ENCODE assay signal across 22 mouse cellular contexts in the genomic region with DNA sequence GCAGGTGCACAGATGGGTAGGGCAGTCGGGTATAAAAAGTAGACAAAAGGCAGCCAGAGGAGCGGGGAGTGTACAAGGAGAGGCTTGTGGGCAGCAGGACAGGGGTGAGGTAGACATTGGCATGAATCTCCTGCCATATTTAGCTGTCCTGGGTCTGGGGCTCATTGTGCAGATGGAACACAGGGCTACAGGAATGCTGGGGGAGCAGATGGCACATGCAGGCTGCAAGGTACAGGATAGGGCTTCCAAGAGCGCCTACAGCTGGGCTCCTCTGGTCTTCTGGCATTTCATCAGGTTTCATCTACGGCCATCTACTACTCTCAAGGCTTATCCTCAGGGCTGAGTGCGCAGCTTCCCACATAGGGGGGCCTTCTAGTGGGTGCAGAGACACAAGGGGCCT. TPM values are rescaled to one million over a fixed set of nuclear protein-coding genes. Genes with fewer than 3 reads are reported as not detected.
DNase-seq lines count a peak whose midpoint lies in the region; ATAC-seq and TF ChIP-seq lines count a peak whose summit lies in the region.
"Had no signal": no experiment of that assay in that cellular context is flagged by ENCODE, and none has a peak within 500 bp of the region (broad histone marks: within the 10 kb centered on the region; RNA-seq: fewer than 3 reads in every experiment).

No protein-coding gene starts in this region.

- TF ChIP-seq CTCF in hindbrain, postnatal 0 days (IDR thresholded peaks at IDR 0.05; ENCODE audit: low read depth) = no peak

- no peaks in the 10 kb centered on the region for H3K9me3 ChIP-seq in hindbrain, postnatal 0 days (ENCODE audit: low read length)
- no peaks in the 10 kb centered on the region for H3K9me3 ChIP-seq in hindbrain, embryonic 14.5 days (ENCODE audit: control insufficient read depth, low read length)
- H3K9me3 ChIP-seq: embryonic facial prominence, embryonic 15.5 days; forebrain, embryonic 10.5 days; megakaryocyte, embryonic 14.5 days; neural tube, embryonic 15.5 days had no signal

- H3K4me2 ChIP-seq in hindbrain, postnatal 0 days (ENCODE audit: low read depth, low read length) = no peak overlapping the region
- no peak overlapping the region for H3K4me2 ChIP-seq in hindbrain, embryonic 14.5 days (replicated peaks)
- H3K4me2 ChIP-seq: embryonic facial prominence, embryonic 15.5 days; neural tube, embryonic 15.5 days had no signal

- peak; percentile 35 for DNase-seq in hindbrain, postnatal 0 days (ENCODE audit: low spot score)
- DNase-seq in hindbrain, embryonic 14.5 days (ENCODE audit: low spot score) = no peak
- DNase-seq in brain, adult 2 months (ENCODE audit: low read depth, low spot score) = peak; percentile 91
- DNase-seq in cerebellum, adult 11 months = peak; percentile 61
- DNase-seq in cerebellum, postnatal 14 days = peak; percentile 57 to 64
- no peak for DNase-seq in thymus, postnatal 4 days
- DNase-seq in retina, embryonic 14.5 days (ENCODE audit: low spot score) = no peak
- DNase-seq: adrenal gland, postnatal 14 days; embryo, embryonic 11 days; liver; liver, postnatal 0 days; lung, postnatal 14 days; retina, postnatal 1 day had no signal

- H3K27me3 ChIP-seq in hindbrain, postnatal 0 days (ENCODE audit: insufficient read depth, low read length) = no peaks in the 10 kb centered on the region
- H3K27me3 ChIP-seq in hindbrain, embryonic 14.5 days (ENCODE audit: control insufficient read depth, insufficient read depth, low read length) = no peaks in the 10 kb centered on the region
- H3K27me3 ChIP-seq: neural tube, embryonic 15.5 days had no signal

- no peaks in the 10 kb centered on the region for H3K36me3 ChIP-seq in hindbrain, postnatal 0 days (ENCODE audit: insufficient read depth, low read length)
- H3K36me3 ChIP-seq in hindbrain, embryonic 14.5 days (replicated peaks; ENCODE audit: control insufficient read depth, insufficient read depth) = no peaks in the 10 kb centered on the region
- H3K36me3 ChIP-seq: embryonic facial prominence, embryonic 15.5 days; forebrain, embryonic 10.5 days; neural tube, embryonic 15.5 days had no signal

- 49% methylated on average over 5 of the region's 5 CpGs for WGBS in hindbrain, postnatal 0 days
- 71% methylated on average over 5 of the region's 5 CpGs for WGBS in hindbrain, embryonic 14.5 days

- no peak overlapping the region for H3K27ac ChIP-seq in hindbrain, postnatal 0 days
- no peak overlapping the region for H3K27ac ChIP-seq in hindbrain, embryonic 14.5 days
- H3K27ac ChIP-seq: embryonic facial prominence, embryonic 15.5 days; forebrain, embryonic 10.5 days; neural tube, embryonic 15.5 days had no signal

- ATAC-seq in hindbrain, postnatal 0 days = peak; percentile 39; the same call in 1 of the 2 replicates
- no peak for ATAC-seq in hindbrain, embryonic 14.5 days (ENCODE audit: low FRiP score)
- ATAC-seq: intestine, embryonic 16.5 days; liver, postnatal 0 days had no signal

- no peak overlapping the region for H3K4me3 ChIP-seq in hindbrain, postnatal 0 days (ENCODE audit: low read length)
- no peak overlapping the region for H3K4me3 ChIP-seq in hindbrain, embryonic 14.5 days (replicated peaks; ENCODE audit: low read length)
- H3K4me3 ChIP-seq: embryonic facial prominence, embryonic 15.5 days; forebrain, embryonic 10.5 days; megakaryocyte, embryonic 14.5 days; neural tube, embryonic 15.5 days had no signal

- no peak overlapping the region for H3K9ac ChIP-seq in hindbrain, postnatal 0 days (replicated peaks; ENCODE audit: low read length)
- H3K9ac ChIP-seq in hindbrain, embryonic 14.5 days = no peak overlapping the region
- H3K9ac ChIP-seq: embryonic facial prominence, embryonic 15.5 days; liver, postnatal 0 days; neural tube, embryonic 15.5 days had no signal

- H3K4me1 ChIP-seq in hindbrain, postnatal 0 days (ENCODE audit: insufficient read depth, low read length) = peaks cover 2% of the 10 kb centered on the region; the same call in 1 of the 2 replicates
- no peaks in the 10 kb centered on the region for H3K4me1 ChIP-seq in hindbrain, embryonic 14.5 days (replicated peaks; ENCODE audit: control insufficient read depth, insufficient read depth, low read length)
- H3K4me1 ChIP-seq: megakaryocyte, embryonic 14.5 days had no signal

RNA-seq across cellular contexts. Expression of a gene that starts 29.9 kb away (rescaled TPM):
- total RNA-seq in hindbrain, postnatal 0 days (2014; rRNA removed) = 8.7 and 9.9 TPM in 2 replicates
- 4.4 and 5.3 TPM in 2 replicates for polyA plus RNA-seq in hindbrain, postnatal 0 days (2015; fragmentation: Nextera tagmentation; extraction: Ambion mirVana)
- 9.1 and 10.0 TPM in 2 replicates for polyA plus RNA-seq in hindbrain, embryonic 14.5 days (2014; fragmentation: Nextera tagmentation; extraction: Ambion mirVana)
- total RNA-seq: hematopoietic stem cell, adult 5-6 weeks; monocyte, adult 5-6 weeks had no signal

RNA-seq across cellular contexts. Expression of a gene that starts 33.2 kb away (rescaled TPM):
- total RNA-seq in hindbrain, postnatal 0 days (2014; rRNA removed) = 7.1 and 8.5 TPM in 2 replicates
- polyA plus RNA-seq in hindbrain, postnatal 0 days (2015; fragmentation: Nextera tagmentation; extraction: Ambion mirVana) = 9.6 and 10.3 TPM in 2 replicates
- 7.9 and 9.4 TPM in 2 replicates for polyA plus RNA-seq in hindbrain, embryonic 14.5 days (2014; fragmentation: Nextera tagmentation; extraction: Ambion mirVana)
- total RNA-seq: hematopoietic stem cell, adult 5-6 weeks; monocyte, adult 5-6 weeks had no signal
- polyA plus RNA-seq: C2C12; liver, postnatal 0 days had no signal

RNA-seq across cellular contexts. Expression of a gene that starts 37.1 kb away (rescaled TPM):
- total RNA-seq in hindbrain, postnatal 0 days (2014; rRNA removed) = not detected in 2 replicates
- 0.19 and 0.30 TPM in 2 replicates for polyA plus RNA-seq in hindbrain, postnatal 0 days (2015; fragmentation: Nextera tagmentation; extraction: Ambion mirVana)
- polyA plus RNA-seq in hindbrain, embryonic 14.5 days (2014; fragmentation: Nextera tagmentation; extraction: Ambion mirVana) = 0.32 TPM in 1 of 2 replicates, not detected in the other
- total RNA-seq: adrenal gland, postnatal 14 days; hematopoietic stem cell, adult 5-6 weeks; monocyte, adult 5-6 weeks had no signal
- polyA plus RNA-seq: forebrain, embryonic 10.5 days; liver, postnatal 0 days; urinary bladder, adult 2 months had no signal

RNA-seq across cellular contexts. Expression of a gene that starts 56.0 kb away (rescaled TPM):
- total RNA-seq in hindbrain, postnatal 0 days (2014; rRNA removed) = 14.0 and 16.5 TPM in 2 replicates
- polyA plus RNA-seq in hindbrain, postnatal 0 days (2015; fragmentation: Nextera tagmentation; extraction: Ambion mirVana) = 9.3 and 11.2 TPM in 2 replicates
- polyA plus RNA-seq in hindbrain, embryonic 14.5 days (2014; fragmentation: Nextera tagmentation; extraction: Ambion mirVana) = 2.3 and 3.7 TPM in 2 replicates
- total RNA-seq: hematopoietic stem cell, adult 5-6 weeks; monocyte, adult 5-6 weeks had no signal
- polyA plus RNA-seq: forebrain, embryonic 10.5 days; liver, postnatal 0 days had no signal

Comparison
In these comparisons a context has a peak if more than half of its experiments do, and no peak if none do; other contexts are left out.
1. DNase-seq: peak in hindbrain, postnatal 0 days (single experiment), brain, adult 2 months (single experiment), cerebellum, adult 11 months (single experiment) and cerebellum, postnatal 14 days (2 of 2); none in hindbrain, embryonic 14.5 days (single experiment), thymus, postnatal 4 days (single experiment) and retina, embryonic 14.5 days (single experiment).